Mouse (Mus musculus): ENCODE data around the gene Gm10198.

Gm10198 gene

DNA sequence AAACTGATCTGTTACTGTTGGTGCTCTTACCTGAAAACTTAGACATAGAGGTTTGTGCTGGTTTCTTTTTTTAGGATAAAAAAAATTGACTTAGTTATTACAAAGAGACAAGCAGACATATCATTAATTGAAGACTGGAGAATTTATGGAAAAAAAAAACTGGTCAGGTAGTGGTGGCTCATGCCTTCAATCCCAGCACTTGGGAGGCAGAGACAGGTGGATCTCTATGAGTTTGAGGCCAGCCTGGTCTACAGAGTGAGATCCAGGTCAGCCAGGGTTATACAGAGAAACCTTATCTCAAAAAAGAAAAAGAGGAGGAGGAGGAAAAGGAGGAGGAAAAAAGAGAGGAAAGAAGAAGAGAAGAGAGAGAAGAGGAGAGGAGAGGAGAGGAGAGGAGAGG lies at the start of gene Gm10198:
Gene Gm10198, plus strand, starts transcription at position 301 of the 400 bp plus-strand sequence.
- DNase-seq (ENCODE audit: extremely low read depth, low read depth, low spot score) = no peak

DNA sequence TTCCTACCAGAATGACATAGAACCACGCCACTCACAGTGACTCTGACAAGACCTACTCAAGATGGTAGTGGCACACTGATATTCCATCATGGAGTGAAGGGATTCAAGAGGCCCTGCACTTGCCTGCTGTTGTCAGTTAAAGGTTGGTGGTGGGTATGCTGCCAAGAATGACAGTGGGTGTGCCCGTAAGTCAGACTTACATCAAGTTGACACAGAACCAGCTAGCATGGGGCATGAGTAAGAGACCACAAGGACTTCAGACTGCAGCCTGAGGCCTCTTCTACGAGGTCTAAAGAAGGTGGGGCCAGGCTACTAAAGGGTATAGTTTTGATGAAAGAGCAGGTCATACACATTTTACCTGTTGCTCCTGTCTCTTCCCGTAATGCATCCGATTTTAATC lies 47.3 kb upstream of the Gm10198 start:
- no peak for DNase-seq (ENCODE audit: extremely low read depth, low read depth, low spot score)

DNA sequence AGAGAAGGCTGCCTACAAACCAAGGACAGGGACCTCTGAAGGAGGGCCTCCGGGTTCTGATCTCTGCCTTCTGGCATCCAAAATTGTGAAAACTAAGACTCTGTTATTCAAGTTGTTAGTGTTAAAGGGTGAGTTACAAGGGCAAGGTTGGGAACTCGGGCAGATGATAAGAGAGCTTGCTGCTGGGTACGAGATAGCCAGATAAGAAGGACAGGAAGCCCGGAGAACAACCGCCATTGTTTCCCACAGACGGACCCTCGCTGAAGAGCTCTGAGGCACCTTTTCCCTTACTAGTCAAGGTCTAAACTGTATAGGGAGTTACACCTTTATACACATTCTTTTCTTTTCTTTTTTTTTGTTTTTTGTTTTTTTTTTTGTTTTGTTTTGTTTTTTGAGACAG lies 39.8 kb upstream of the Gm10198 start:
- no peak for DNase-seq (ENCODE audit: extremely low read depth, low read depth, low spot score)

DNA sequence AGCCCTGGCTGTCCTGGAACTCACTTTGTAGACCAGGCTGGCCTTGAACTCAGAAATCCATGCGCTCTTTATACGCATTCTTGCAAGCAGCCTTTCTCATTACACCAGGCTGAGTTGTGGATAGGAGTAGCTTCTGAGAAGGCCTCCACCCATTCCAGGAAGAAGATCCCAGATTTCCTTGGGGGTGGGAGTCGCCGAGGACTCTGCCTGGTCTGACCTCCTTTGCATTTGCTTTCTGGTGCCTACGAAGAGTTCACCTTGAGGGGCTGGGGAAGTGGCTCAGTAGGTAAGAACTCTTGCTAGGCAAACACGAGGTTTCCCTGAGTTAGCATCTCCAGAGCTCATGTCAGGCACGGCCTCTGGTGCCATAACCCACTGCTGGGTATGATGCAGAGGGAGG lies 39.4 kb upstream of the Gm10198 start:
- no peak for DNase-seq (ENCODE audit: extremely low read depth, low read depth, low spot score)

DNA sequence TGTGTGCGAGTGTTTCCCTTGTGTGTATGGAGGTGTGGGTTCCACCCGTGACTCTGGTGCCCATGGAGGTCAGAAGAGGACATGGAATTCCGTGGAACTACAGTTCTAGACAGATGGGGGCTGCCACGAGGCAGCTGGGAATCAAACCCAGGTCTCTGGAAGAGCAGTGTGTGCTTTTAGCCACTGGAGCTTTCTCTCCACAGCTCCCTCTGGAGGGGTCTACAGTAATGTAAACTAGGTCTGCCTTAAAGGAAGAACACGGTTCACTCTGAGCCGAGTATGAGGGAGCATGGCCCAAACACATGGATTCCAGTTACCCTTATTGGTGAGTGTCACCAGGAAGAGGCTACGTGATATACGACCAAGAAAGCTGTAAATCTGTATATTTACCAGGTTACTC lies 38.6 kb upstream of the Gm10198 start:
- no peak for DNase-seq (ENCODE audit: extremely low read depth, low read depth, low spot score)

GRCm38 (mm10) chr13:111555333-111555732 lies 37.3 kb upstream of the Gm10198 start:
- no peak for DNase-seq (ENCODE audit: extremely low read depth, low read depth, low spot score)

DNA sequence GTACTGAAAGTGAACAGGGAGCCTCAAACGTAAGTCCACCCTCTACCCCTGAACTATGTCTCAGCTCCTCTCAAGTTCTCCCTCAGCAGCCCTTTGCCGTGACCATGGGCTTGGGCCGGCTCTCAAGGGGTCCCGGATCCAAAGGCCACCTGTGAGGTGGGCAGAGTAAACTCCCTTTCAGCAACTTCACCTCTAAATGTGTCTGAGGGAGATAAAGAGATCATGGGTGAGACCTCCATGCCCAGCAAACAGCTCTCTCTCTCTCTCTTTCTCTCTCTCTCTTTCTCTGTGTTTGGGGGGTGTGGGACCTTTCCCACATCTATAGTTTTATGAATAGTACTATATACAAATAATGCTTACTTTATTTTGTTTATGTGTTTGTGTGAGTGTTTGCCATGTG lies 36.2 kb upstream of the Gm10198 start:
- DNase-seq (ENCODE audit: extremely low read depth, low read depth, low spot score) = no peak

DNA sequence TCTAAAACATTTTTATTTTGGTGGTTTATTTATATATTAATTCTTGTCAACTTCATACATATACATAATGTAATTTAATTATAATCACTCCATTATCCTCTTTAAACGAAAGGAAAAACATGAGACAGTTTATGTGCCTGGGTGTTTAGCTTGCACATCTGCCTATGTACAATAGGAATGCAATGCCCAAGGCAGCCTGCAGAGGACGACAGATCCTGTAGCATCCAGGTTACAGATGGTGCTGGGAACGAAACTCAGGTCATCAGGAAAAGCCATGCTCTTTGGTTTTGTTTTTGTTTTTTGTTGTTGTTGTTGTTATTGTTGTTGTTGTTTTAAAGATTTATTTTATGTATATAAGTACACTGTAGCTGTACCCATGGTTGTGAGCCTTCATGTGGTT lies 32.4 kb upstream of the Gm10198 start:
- no peak for DNase-seq (ENCODE audit: extremely low read depth, low read depth, low spot score)

GRCm38 (mm10) chr13:111562595-111562994 lies 30.0 kb upstream of the Gm10198 start:
- no peak for DNase-seq (ENCODE audit: extremely low read depth, low read depth, low spot score)

DNA sequence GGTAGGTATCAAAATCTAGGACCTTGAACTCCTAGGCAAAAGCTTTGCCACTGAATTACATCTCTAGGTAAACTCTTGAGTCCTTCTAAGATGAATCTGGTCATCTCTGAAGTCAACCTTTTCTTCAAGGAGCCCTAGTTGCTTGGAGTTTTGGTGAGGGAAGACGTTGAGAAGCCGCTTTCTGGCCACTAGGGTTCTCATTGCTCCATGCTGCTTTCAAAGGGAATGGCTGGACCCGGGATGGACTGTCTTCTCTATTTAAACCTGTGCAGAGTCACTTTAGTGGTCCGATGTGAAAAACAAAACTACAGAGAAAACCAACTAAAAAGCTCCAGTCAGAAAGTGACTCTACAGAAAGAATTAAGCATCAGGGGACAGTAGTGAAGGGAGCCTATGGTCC lies 18.4 kb upstream of the Gm10198 start:
- DNase-seq (ENCODE audit: extremely low read depth, low read depth, low spot score) = no peak

- no peak for DNase-seq (ENCODE audit: extremely low read depth, low read depth, low spot score)
These were observed 15.4 kb upstream of the Gm10198 start for GRCm38 (mm10) chr13:111577177-111577576.

- DNase-seq (ENCODE audit: extremely low read depth, low read depth, low spot score) = no peak
These were observed 12.5 kb upstream of the Gm10198 start for GRCm38 (mm10) chr13:111580054-111580453.

DNA sequence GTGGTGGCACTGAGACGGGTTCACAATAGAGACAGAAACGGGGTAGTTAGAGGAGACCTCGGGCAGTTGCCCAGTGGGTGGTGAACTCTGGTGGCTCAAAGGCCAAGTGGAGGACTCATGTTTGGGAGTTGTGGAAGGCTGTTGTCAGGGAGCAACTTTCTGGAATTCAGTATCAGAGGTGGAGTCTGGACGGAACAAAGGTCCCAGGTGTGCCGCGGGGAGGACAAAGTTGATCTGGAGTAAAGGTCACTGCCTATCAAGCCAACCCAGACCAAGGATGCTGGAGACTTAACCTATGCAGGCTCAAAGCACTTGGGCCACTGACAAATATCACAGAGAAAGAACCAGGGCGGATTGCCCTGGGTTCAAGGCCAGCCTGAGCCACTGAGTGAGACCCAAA lies 5.5 kb downstream of the Gm10198 start:
- no peak for DNase-seq (ENCODE audit: extremely low read depth, low read depth, low spot score)

DNA sequence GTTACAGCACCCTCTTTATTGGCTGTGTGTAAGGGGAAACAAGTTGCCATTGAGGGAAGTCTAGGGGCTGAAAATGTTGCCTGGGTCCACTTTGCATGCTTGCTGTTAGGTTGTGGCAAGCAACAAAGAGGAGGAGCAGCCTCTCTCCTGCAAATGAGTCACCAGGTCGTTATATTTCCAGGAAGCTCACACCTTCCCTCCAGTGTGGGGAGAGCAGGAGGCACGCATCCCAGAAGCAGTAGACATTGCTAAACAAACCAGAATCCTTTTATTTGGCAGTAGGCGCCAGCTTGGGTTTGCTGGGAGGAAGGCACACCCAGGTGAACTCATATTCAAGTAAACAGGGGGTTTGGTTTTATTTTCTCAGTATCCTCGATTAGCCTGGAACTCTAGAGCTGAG lies 8.8 kb downstream of the Gm10198 start:
- no peak for DNase-seq (ENCODE audit: extremely low read depth, low read depth, low spot score)

DNA sequence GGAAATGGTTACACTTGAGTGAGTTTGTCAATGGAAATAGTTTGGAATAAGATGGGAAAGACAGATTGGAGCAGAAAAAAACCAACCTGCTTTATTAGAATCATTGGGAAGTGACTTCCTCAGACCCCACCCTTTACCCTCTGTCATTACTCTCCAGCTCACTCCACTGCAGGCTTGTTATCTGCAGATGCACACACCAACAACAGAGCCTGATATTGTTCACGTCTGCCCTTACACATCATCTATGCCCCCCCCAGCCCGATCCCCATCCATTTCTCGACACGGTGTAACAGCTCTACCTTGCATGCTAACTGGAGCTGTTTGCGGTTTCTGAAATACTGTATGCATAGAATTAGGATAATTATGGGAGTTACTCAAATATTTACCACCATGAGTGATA lies 12.2 kb downstream of the Gm10198 start:
- no peak for DNase-seq (ENCODE audit: extremely low read depth, low read depth, low spot score)

DNA sequence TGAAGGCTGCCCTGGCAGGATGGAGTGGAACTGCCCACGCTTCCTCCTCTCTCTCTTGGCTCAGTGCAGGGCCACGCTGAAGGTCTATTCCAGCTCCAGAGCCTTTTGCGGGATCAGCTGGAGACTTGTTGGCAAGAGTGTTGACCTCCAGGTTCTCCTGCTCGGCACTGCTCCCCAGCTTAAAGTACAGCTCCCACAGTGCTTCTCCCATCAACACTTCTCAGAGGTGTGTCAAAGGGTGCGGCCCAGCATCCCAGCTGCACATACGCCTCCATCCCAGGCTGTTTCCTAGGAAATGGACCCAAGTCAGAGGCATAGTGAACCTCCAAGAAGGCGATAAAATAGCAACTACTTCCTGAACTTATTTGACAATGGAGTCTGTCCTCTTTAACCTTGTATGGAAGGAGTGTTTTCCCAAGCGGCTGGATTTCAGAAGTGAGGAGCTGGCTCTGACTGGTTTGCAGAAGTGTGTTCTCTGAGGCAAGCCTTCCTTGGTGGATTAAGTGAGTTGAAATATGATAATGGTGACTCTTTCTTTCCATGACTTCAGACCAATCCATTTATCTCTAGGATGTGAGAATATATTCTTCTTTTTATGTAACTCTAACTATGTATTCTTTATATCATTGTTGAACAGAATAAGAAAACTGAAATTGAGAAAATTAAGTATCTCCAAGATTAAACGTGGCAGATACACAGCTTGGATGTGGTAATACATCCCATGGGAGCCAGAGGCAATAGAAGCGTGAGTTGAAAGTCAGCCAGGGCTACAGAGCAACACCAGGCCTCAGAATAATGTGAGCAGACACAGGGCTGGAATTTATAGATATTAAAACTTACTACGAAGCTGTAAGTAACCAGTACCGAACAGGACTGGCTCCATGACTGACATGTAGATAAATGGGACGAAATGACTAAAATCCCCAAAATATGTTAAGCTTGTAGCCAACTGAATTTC lies 23.9 kb downstream of the Gm10198 start:
- DNase-seq (ENCODE audit: extremely low read depth, low read depth, low spot score) = no peak

DNA sequence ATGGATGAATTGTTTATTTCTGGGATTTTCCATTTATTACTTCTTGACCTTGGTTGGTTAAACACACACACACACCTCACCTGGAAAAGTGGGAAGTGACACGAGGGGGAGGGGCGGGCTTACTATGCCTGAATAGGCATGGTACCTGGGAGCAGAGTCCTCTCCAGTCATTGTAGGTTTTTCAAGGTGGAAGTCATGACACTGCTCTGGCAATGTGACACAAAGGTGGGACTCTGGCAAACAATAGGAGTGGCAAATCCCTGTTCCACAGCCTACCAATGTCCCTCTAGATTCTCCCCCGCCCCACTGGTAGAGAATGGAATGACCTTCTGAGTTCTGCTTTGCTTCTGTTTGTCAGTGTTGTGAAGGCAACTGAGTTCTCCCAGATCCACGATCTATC lies 27.8 kb downstream of the Gm10198 start:
- DNase-seq (ENCODE audit: extremely low read depth, low read depth, low spot score) = no peak

GRCm38 (mm10) chr13:111622425-111622824 lies 29.8 kb downstream of the Gm10198 start:
- no peak for DNase-seq (ENCODE audit: extremely low read depth, low read depth, low spot score)

DNA sequence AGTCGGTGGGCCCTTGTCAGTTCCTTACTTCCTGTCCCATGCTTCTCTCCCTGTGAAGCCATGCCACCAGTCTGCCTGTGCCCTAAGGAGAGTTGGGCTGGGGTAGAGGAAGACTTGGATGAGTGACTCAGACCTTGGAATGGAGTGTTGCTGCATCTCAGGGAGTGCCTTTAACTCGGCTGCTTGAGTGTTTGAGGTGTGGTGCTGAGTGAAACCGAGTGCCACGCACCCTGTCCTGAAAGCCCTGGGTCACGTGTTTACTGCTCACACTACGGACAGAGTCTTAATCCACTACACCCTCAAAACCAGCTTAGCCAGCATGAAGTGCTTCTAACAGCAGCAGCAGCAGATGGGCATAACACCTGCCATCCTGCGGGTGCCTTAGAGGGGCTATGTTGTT lies 30.5 kb downstream of the Gm10198 start:
- DNase-seq (ENCODE audit: extremely low read depth, low read depth, low spot score) = no peak

- DNase-seq (ENCODE audit: extremely low read depth, low read depth, low spot score) = no peak
These were observed 31.5 kb downstream of the Gm10198 start for GRCm38 (mm10) chr13:111624115-111624514.

- DNase-seq (ENCODE audit: extremely low read depth, low read depth, low spot score) = no peak
These were observed 41.9 kb downstream of the Gm10198 start for GRCm38 (mm10) chr13:111634163-111635160.

DNA sequence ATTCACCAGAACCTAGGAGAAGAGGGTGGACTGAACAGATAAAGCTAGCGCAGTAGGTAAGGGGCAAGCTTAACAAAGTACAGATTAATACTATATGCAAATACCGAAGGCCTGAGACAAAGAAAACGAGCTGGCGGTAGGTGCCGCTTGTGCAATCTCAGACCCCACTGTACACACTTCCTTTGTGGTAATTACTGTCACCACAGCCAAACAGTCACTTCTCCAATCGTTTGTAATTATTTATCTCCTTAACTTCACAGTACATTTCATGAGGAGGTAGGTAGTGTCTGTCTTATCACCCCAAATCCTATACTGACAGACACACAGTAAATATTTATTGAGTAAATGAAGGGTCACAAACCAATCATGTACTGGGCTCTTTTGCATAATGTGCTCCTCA lies 47.7 kb downstream of the Gm10198 start:
- no peak for DNase-seq (ENCODE audit: extremely low read depth, low read depth, low spot score)

All from fat pad, adult 2 months (tissue).